Mouse (Mus musculus): ENCODE measurements around the gene Atg7.
A peak's percentile ranks its signal among the peaks of the same experiment; 100 is the strongest.
"Not testable (repeated sequence)": the region's sequence is repeated elsewhere in the genome, so short reads cannot be mapped to it uniquely, and the experiment has no call there.

The Atg7 gene

DNA sequence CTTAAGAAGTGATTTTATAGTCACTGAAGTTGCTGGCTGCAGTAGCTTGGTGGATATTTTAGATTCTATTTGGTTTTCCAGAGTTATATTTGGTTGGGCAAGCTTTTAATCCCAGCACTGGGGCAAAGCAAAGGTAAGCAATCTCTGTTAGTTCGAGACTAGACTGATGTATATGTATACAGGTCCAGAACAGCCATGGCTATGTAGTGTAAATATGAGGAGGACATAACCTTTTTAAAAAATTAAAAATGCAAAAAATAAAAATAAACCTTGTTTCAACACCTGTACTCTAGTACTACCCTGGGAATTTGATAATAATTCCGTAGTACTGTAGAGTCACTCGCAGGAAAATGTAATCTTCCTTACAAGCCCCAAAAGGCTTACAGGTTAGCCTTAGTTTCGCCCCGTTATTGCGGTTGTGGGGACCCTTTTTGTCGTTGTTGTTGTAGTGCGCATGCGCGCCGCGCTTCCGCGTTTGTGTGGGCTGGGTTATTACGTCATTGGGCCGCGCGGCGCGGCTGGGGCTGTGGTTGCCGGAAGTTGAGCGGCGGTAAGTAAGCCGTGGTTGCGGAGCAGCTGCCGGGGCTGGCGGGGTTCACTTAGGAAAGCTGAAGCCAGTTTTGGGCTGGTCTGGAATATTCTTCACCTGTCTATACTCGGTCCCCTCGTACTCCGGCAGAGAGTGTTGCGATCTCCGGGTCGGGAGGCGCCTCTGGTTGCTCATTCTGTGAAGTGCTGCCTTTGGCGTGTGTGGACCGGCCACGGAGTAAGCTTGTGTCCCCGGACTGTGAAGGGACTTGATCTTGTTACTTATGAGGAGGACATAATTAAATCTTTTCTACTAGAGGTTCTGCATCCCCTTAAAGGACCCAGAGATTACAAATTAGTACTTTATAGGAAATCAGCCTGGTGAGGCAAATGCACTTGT, at the start of gene Atg7:
Atg7 (plus strand) TSS at position 497 of the 928 bp plus-strand sequence.
- peak; percentile 86 for DNase-seq (ENCODE audit: low read depth)

DNA sequence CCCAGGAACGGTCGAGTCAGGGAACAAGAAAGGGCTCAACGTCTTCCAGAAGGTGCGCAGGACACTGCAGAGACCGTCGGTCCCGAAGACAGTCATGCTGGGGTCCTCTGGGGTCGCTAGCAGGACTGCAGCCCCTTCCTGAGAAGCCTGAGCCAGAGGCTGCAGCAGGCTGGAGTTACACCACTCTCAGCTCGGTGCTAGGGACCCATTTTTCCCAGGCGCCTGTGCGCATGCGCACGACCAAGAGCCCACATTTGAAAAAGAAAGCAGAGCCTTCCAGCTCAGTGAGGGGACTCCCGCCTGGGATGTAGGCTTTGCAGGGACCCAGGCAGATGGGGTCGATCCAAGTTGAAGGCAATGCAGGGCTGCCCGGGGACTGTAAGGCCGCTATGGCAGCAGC, 28.8 kb upstream of the Atg7 start:
- not testable (repeated sequence) for DNase-seq (ENCODE audit: low read depth)

DNA sequence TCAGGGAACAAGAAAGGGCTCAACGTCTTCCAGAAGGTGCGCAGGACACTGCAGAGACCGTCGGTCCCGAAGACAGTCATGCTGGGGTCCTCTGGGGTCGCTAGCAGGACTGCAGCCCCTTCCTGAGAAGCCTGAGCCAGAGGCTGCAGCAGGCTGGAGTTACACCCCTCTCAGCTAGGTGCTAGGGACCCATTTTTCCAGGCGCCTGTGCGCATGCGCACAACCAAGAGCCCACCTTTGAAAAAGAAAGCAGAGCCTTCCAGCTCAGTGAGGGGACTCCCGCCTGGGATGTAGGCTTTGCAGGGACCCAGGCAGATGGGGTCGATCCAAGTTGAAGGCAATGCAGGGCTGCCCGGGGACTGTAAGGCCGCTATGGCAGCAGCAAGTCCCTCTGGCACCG, 9.0 kb upstream of the Atg7 start:
- DNase-seq (ENCODE audit: low read depth): not testable (repeated sequence)

DNA sequence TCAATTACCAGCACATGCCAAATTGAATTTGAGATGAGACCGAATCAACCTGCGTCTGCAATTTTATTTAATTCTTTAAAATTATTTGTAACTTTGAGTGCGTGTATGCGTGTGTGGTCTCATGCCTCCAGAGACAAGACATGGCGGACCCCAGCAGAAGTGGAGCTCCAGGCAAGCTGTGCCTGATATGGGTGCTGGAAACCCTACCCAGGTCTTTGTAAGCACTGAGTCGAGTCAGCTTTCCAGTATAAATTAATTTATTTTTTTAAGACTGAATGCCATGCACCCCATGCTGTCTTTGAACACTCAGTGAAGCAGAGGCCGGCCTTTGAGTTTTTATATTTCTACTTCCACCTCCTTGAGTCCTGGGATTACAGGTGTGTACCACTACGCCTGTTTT, 819 bp downstream of the Atg7 start:
- DNase-seq (ENCODE audit: low read depth): peak; percentile 13

DNA sequence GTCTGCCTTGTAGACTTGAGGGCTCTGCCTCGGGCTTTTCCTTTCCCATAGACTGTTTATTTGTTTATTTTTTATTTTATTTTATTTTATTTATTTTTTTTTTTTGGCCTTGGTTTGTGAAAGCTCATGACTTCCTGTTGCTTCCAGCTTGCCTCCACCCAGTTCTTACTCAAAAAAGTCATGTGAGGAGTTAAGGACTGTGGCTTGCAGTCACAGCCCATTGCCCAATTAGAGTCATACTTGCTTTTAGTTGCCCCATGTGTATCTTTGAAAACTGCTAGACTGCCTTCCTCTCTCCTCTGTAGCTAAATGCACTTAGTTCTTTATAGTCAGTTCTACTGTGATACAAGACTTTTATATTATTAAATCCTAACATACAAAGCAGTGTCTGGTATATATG, 1.6 kb downstream of the Atg7 start:
- no peak for DNase-seq (ENCODE audit: low read depth)

DNA sequence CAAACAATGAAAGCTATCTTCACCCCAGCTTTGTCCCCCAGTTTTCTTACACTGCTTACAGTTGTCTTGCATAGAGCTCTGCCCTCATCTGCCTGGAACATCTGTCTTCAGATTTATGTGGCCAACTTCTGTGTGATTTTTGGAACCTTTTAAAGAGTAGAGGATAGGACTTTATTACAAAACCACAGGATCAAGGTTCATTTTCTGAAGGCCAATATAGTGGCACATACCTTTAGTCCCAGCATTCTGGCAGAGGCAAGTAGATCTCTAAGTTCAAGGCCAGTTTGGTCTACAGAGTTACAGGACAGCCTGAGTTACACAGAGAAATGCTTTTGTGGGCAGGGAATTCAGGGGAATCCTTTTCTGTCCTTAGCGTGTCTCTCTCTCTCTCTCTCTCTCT, 3.3 kb downstream of the Atg7 start:
- no peak for DNase-seq (ENCODE audit: low read depth)

DNA sequence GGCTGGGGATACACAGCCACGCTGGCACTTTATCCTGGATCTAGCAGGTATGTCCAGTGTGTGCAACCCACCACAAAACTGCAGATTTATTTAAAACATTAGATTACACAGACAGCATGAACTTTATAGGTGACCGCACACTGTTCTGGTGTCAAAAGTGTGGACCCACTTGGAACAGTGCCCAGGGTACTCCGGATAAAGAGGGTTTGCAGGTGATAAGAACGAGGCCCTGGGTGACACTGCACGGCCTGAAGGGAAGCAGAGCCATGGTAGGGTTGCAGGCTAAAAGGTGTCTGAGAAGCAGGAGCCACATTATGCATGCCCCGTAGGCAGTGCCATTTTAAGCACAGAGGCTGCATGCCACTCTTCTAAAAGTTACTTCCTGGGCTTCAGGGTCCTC, 4.1 kb downstream of the Atg7 start:
- DNase-seq (ENCODE audit: low read depth): no peak

DNA sequence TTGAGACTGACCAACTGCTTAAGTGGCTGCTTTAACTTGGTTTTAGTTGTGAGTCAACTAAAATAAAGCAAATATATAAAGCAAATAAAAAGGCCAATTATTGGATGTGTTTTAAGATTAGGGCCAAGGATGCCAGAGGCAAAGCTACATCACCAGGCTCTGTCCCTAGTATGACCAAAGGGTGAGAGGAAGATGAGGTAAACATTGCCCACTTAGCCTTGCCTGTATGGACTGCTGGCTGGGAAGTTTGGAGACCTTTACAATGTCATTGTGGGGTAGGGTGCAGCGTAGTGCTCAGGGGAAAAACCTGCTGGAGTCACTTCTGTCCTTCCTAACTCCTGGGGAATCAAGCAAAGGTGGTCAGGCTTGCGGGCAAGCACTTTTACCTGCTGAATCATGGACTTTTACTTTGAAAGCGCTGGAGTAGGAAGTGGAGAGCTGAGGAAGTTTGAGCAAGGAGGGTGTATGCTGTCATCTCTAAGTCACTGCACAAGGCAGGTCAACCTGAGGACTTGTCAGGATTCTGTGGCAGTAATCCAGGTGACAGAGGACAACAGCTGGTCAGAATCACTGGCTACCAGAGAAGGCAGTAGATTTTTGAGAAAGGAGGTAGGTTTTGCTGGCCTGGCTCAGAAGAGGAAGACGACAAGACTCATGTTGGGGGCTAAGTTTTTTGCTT, 5.6 kb downstream of the Atg7 start:
- no peak for DNase-seq (ENCODE audit: low read depth)

DNA sequence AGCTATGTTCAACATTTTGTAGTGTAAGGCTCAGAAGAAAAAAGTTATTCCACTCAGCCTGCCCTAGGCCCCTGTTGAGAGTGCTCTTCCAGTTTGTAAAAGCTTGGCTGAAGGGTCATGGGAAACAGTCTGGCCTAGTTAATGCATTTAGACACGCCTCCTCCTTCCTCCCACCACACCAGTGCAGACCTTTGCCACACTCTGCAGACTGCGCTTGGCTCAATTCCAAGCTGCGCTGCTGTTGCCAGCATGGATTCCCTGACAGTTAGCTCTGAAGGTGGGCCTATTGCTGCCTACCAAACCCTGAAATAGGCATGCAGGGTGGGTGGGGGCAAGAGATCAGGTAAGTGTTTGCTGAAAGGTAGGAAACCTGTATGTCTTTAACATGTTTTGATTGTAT, 9.3 kb downstream of the Atg7 start:
- DNase-seq (ENCODE audit: low read depth): no peak

DNA sequence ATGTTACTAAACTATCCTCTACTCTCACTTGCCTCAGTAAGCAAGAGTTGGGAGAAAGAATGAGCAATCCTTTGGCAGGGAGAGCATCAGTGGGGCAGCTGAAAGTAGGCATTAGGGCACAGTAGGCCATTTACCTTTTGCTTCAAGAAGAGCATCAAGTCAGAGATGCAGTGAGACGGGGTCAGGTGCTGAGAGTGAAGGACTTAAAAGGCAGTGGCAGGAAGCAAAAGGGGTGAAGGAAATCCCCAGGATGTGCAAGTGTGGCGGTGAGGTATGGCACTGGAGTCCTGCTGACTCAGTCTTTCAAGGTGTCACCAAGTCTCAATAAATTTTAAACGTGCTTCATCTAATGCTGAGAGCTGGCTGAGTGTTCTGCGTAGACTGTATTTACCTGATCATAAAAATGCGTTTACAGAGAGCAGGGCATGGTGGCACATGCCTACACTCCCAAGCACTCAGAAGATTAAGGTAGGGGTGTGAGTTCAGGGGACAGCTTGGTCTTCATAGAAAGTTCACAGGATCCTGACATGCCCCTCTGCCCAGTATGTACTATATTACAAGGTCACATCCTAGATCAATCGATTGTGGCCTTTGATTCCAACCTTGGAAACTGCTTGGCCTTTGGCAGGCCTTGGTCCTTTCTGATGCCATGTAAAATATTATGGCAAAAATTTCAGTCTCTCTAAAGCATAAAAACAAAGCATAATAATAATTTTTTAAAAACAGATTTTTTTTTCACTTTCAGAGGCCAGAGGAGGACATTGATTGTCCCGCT, 14.1 kb downstream of the Atg7 start:
- DNase-seq (ENCODE audit: low read depth): no peak

DNA sequence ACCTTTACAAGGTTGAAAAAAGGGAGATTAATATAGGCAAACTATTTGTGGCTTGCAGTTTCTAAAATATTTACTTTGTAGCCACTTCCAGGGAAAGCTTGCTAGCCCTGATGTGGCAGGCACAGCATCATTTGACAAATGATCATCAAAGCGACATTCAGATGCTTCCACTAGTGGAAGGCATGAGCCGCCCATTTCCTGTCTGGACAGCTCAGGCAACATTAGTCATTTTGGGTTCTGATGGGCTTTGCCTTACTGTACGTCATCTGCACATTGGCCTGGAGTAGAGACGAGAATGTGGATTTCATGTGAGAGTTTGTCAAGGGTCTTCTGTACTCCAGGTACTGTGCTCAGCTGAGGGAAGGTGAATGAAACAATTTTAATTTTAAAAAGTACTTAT, 14.9 kb downstream of the Atg7 start:
- no peak for DNase-seq (ENCODE audit: low read depth)

DNA sequence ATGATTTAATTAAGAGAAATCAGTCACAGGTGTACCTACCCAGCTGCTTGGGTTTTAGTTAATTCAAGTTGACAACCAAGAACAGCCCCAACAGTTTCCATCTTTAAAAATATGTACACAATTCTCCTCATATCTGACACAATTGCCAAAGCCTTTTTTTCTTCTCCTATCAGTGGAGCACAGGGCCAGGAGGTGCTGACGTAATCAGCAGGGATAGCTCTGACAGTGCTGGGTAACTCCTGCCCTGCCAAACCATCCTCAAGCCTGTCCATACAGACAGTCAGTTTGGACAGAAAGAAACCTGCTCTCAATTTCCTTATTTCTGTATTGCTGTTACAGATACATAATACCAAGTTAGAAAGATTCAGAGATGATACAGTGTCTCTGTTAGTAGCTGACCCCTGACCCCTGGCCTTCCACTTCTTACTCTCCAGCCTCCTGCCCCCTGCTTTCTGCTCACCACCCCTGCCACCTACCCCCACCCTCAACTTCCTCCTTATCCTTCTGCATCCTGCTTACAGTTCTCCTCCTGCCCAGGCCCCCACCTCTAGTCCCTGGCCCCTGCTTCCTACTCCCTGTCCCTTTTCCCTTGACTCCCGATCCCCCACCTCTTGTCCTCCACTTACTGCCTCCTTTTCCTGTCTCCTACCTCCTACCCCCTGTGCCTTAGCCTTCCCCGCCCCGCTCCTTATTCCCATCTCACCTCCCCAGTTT, 16.5 kb downstream of the Atg7 start:
- peak; percentile 59 for DNase-seq (ENCODE audit: low read depth)

DNA sequence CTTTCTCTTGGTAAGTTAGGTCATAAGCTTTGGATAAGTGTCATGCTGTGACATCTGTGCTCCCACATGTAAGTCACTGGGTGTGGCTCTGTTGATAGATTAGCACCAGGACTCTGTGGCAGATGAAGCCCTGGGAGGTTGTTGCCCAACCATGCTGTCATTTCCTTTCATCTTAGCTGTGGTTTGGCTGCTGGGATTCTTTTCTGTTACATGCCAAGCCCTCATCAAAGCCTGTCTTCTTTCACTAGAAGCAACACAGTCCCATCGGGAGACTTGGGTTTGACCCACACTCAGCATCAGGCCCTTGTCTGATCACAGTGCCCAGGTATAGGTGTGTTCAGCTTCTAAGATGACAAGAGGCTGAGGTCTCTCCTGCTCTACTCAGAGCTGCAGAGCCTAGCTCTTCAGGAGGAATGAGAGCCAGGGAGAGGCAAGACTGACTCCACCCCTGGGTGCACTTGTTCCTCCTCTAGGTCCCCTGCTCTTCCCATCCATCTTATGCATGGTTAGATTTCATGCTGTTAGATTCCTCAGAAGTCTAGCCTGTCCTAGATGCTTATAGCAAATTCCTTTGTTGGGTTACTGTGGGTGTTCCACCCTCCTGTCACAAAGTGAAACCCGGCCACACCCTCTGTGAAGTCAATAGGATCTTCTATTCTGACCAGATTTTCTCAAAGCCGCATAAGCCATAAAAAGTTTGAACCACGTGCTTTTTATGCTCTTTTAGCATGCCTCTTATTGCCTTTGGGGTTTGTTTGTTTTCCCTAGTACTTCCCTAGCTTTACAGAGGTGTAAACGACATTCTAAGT, 17.3 kb downstream of the Atg7 start:
- peak; percentile 66 for DNase-seq (ENCODE audit: low read depth)

DNA sequence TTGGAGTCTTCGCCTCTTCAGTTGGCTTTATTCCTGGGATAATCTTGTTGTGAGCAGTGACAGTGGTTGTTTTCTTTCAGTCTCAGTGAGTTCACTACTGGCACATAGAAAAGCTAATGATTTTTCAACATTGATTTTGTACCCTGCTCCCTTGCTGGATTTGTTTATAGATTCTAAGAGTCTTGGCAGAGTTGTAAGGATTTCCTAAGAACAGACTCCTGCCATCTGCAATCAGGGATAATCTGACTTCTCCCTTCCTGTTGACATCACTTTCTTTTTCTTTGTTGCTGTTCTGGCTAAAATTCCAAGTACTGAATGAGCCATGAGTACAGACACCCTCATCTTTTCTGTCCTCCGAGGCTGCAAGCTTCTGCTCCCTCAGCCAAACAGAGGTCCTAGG, 20.8 kb downstream of the Atg7 start:
- no peak for DNase-seq (ENCODE audit: low read depth)

DNA sequence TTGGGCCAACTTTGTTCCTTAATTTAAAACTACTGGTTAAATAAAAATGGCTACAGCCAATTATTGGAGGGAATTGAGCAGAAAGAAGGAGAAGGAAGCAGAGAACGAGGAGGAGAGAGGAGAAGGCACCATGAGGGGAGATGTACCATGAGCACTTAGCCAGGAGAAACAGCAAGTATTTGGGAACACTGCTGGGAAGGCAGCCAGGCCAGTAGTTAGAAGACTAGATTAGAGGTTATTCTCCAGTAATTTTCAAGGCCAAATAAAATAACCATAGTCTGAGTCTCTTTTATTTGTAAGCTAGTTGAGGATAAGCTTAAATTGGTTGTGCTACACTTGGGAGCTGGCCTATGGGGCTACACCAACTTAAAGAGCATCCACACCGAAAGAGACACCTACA, 21.8 kb downstream of the Atg7 start:
- DNase-seq (ENCODE audit: low read depth): no peak

DNA sequence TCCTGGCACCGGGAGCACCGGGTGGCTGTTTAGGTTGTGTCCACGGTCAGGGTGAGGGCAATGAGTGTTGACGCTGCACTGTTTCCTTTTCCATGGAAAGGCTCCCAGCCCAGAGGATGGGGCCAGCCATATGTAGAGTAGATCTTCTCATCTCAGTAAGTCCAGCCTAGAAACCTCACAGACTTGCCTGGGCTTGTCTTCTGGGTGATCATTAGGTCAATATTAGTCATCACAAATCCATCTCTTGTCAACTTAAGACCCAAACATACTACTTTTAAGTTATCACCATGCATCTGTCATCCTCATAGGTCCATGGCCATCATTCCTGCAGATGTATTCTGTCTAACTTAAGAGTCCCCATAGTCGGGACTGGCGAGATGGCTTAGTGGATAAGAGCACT, 24.6 kb downstream of the Atg7 start:
- no peak for DNase-seq (ENCODE audit: low read depth)

DNA sequence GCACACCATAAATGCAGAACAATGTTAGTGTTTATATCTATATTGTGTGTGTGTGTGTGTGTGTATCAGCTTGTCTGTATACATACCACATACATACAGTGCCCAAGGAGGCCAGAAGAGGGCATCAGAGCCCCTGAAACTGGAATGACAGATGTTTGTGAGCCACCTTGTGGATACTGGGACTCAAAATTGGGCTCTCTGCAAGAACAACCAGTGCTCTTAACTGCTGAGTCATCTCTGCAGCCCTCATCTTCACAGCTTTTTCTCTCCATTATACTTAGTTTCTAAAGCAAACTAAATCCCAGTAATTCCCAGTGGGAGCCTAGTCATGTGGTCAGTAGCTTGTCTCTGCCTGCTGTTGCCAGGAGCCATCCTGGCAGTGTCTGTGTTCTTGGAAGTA, 31.9 kb downstream of the Atg7 start:
- no peak for DNase-seq (ENCODE audit: low read depth)

DNA sequence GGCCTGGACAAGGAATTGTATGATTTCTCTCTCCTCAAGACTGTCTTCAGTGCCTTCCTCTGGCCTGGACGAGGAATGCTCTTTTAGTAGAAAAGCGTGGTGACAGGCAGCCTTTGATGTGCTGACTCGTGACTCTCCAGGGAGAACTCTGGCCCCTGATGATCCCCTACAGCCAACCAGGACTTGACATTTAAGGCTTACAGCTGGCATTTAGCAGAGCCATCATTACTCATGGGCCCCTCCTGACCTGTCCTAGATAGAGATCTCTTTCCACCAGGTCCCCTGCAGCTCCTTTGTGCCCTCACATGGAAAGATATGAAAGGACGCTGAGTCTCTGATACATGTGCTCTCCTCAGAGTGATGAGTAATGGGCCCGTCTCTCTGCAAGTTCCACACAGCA, 33.2 kb downstream of the Atg7 start:
- no peak for DNase-seq (ENCODE audit: low read depth)

DNA sequence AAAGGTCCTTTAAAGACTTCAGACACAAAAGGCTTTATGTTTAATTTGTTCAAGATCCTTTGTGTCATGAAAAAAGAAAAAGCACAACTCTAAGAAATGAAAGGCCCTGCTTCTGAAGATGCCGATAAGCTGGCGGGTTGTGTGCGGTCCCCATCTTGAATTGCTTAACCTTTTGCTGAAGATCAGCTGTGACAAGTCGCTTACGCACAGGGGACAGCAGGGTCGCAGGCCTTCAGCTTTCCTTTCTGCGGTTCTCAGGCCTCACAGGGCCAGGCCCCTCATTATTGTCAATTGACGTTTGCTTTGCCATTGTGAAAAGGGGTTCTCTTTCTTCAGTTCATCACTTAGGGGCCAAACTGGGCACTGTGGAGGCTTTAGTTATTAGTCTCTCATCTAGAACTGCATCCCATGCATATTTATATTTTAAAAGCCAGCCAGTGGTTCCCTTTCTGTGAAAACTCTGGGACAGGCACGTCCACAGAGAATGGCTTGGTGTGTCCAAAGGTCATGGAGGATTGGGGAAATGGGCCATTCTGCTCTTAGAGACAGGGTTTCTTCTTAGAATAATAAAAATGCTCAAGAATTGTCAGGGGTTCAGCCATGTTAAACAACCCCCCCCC, 39.3 kb downstream of the Atg7 start:
- no peak for DNase-seq (ENCODE audit: low read depth)

DNA sequence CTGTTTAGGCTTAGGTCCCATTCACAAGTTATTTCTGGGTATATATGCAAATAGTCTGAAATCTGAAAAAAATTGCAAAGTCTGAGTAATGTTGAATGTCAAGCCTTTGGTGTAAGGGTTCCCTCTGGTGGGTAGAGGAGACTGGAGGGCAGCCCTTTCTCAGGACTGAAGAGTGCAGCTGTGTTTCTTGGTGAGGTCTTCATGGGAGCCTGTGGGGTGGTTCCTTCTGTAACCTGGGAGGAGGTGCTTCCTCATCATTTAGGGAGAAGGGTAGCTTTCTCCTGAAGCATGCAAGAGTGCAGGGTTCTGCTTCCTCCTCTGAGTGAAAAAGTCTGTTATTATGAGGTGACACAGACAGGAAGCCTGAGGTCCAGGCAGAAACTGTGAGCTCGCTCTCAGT, 40.8 kb downstream of the Atg7 start:
- DNase-seq (ENCODE audit: low read depth): no peak

DNA sequence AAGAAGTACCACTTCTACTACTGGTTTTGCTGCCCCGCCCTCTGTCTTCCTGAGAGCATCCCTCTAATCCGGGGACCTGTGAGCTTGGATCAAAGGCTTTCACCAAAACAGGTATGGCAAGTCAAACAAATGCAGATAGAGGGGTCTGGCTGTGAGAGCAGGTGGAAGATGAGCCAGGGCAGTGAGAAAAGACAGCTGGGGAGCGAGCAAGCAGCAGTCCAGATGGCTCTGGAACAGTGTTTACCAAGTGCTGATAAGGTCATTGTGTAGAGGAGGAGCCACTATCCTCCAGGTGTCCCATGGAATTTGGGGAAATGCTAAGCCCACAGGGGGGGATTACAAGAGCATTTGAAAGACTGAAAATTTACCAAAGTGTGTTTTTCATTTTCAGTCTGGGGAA, 41.5 kb downstream of the Atg7 start:
- DNase-seq (ENCODE audit: low read depth): no peak

Measured in c-Kit-positive CD71-positive TER-119-negative erythroid progenitor cells, embryonic 14.5 days (primary cell).